Mouse (Mus musculus) forelimb bud, embryonic 11.5 days (tissue): ENCODE data around the gene Hist1h3a.

ENCODE experiments used
- DNase-seq: peaks from one replicate; pipeline ENCODE4 v3.0.0-alpha.2; 2012; ENCODE audit warnings: low read depth, low spot score

Gene Hist1h3a

GRCm38 (mm10) chr13:23759251-23759771 is 2.9 kb downstream of the Hist1h3a start:
- no peak for DNase-seq

- DNase-seq = no peak
Observed at GRCm38 (mm10) chr13:23757921-23758320, 4.3 kb downstream of the Hist1h3a start.

- DNase-seq = peak; percentile 73
Observed at GRCm38 (mm10) chr13:23757211-23757773, 4.9 kb downstream of the Hist1h3a start.

- DNase-seq = peak; percentile 96
Observed at GRCm38 (mm10) chr13:23756790-23757189, 5.4 kb downstream of the Hist1h3a start, which contains the start of gene Hist1h4b. Gene Hist1h4b, plus strand, starts transcription at chr13:23757013.

GRCm38 (mm10) chr13:23755000-23755399 is 7.2 kb downstream of the Hist1h3a start:
- DNase-seq = no peak

GRCm38 (mm10) chr13:23753314-23754078 is 8.7 kb downstream of the Hist1h3a start:
- DNase-seq = no peak

- DNase-seq = no peak
Observed at GRCm38 (mm10) chr13:23752742-23753172, 9.4 kb downstream of the Hist1h3a start.

GRCm38 (mm10) chr13:23752067-23752741 is 10.0 kb downstream of the Hist1h3a start, which contains the start of gene Hist1h3b:
Gene Hist1h3b, plus strand, starts transcription at chr13:23752267.
- peak; percentile 96 for DNase-seq

GRCm38 (mm10) chr13:23751478-23751956 is 10.7 kb downstream of the Hist1h3a start:
- peak; percentile 50 for DNase-seq

GRCm38 (mm10) chr13:23750839-23751477 is 11.2 kb downstream of the Hist1h3a start, which contains the start of gene Hist1h2ab:
Gene Hist1h2ab, plus strand, starts transcription at chr13:23751126.
- peak; percentile 81 for DNase-seq

GRCm38 (mm10) chr13:23749563-23750121 is 12.5 kb downstream of the Hist1h3a start:
- no peak for DNase-seq

GRCm38 (mm10) chr13:23747892-23748288 is 14.3 kb downstream of the Hist1h3a start:
- no peak for DNase-seq

- peak; percentile 54 for DNase-seq
Observed at GRCm38 (mm10) chr13:23747081-23747891, 14.9 kb downstream of the Hist1h3a start.

GRCm38 (mm10) chr13:23746201-23747080 is 15.7 kb downstream of the Hist1h3a start, which contains the start of gene Hist1h2bb:
Gene Hist1h2bb, plus strand, starts transcription at chr13:23746734.
- peak; percentile 92 for DNase-seq

GRCm38 (mm10) chr13:23745381-23746161 is 16.6 kb downstream of the Hist1h3a start, which contains the start of gene Hist1h3c:
Gene Hist1h3c, minus strand, starts transcription at chr13:23745602.
- DNase-seq = peak; percentile 94

- peak; percentile 49 for DNase-seq
Observed at GRCm38 (mm10) chr13:23744421-23745380, 17.5 kb downstream of the Hist1h3a start.

GRCm38 (mm10) chr13:23743963-23744362 is 18.2 kb downstream of the Hist1h3a start:
- no peak for DNase-seq
